Mouse (Mus musculus): ENCODE measurements around the gene Il34. TPM values are rescaled to one million over a fixed set of nuclear protein-coding genes. Genes with fewer than 3 reads are reported as not detected.

Il34 gene
- polyA plus RNA-seq, 1 experiment: 40.4 TPM

GRCm38 (mm10) chr8:110696051-110696450 lies 109.7 kb downstream of the Il34 start:
- WGBS: 65% methylated on average over 4 of the region's 4 CpGs
- Histone ChIP-seq H3K4me1 (ENCODE audit: control insufficient read depth, insufficient read depth, low read length) (peaks cover 11% of the 10 kb centered on the region), H3K4me3 (replicated peaks; ENCODE audit: extremely low read depth, low read depth, low read length) (no peak overlapping the region)
- TF ChIP-seq POLR2A (IDR thresholded peaks at IDR 0.05; ENCODE audit: borderline replicate concordance, extremely low read depth, low read depth, low read length): no peak
- TF ChIP-seq CTCF (IDR thresholded peaks at IDR 0.05; ENCODE audit: insufficient read depth, low read length): no peak
- DNase-seq: no peak

GRCm38 (mm10) chr8:110695431-110695830 lies 110.3 kb downstream of the Il34 start:
- H3K4me1 ChIP-seq (ENCODE audit: control insufficient read depth, insufficient read depth, low read length): peaks cover 11% of the 10 kb centered on the region
- DNase-seq: no peak
- no peak overlapping the region for H3K4me3 ChIP-seq (replicated peaks; ENCODE audit: extremely low read depth, low read depth, low read length)
- TF ChIP-seq CTCF (IDR thresholded peaks at IDR 0.05; ENCODE audit: insufficient read depth, low read length) (no peak), POLR2A (IDR thresholded peaks at IDR 0.05; ENCODE audit: borderline replicate concordance, extremely low read depth, low read depth, low read length) (no peak)
- WGBS: 85% methylated on average over 5 of the region's 5 CpGs

GRCm38 (mm10) chr8:110694826-110695225 lies 110.9 kb downstream of the Il34 start:
- Histone ChIP-seq H3K4me1 (ENCODE audit: control insufficient read depth, insufficient read depth, low read length) (peaks cover 14% of the 10 kb centered on the region), H3K4me3 (replicated peaks; ENCODE audit: extremely low read depth, low read depth, low read length) (no peak overlapping the region)
- TF ChIP-seq POLR2A (IDR thresholded peaks at IDR 0.05; ENCODE audit: borderline replicate concordance, extremely low read depth, low read depth, low read length) (no peak), CTCF (IDR thresholded peaks at IDR 0.05; ENCODE audit: insufficient read depth, low read length) (no peak)
- 55% methylated on average over 4 of the region's 4 CpGs for WGBS
- no peak for DNase-seq

GRCm38 (mm10) chr8:110694226-110694625 lies 111.5 kb downstream of the Il34 start:
- WGBS: 82% methylated on average over 5 of the region's 5 CpGs
- TF ChIP-seq POLR2A (IDR thresholded peaks at IDR 0.05; ENCODE audit: borderline replicate concordance, extremely low read depth, low read depth, low read length): no peak
- TF ChIP-seq CTCF (IDR thresholded peaks at IDR 0.05; ENCODE audit: insufficient read depth, low read length): no peak
- H3K4me3 ChIP-seq (replicated peaks; ENCODE audit: extremely low read depth, low read depth, low read length): no peak overlapping the region
- DNase-seq: no peak
- peaks cover 14% of the 10 kb centered on the region for H3K4me1 ChIP-seq (ENCODE audit: control insufficient read depth, insufficient read depth, low read length)

Other genes with a start within 250 kb of the Il34 start
- 33.3 TPM in 2 replicates for gene Vac14, start 187.3 kb downstream of the Il34 start, polyA plus RNA-seq (2012; rRNA removed)
- 120 and 125 TPM in 2 replicates for gene Mtss1l, start 84.4 kb downstream of the Il34 start, polyA plus RNA-seq (2012; rRNA removed)
- gene Cog4, start 40.7 kb upstream of the Il34 start, polyA plus RNA-seq (2012; rRNA removed): 19.2 and 26.8 TPM in 2 replicates
- 22.3 and 33.3 TPM in 2 replicates for gene Sf3b3, start 40.9 kb upstream of the Il34 start, polyA plus RNA-seq (2012; rRNA removed)
- 15.8 and 17.9 TPM in 2 replicates for gene Fuk, start 96.6 kb upstream of the Il34 start, polyA plus RNA-seq (2012; rRNA removed)
- gene St3gal2, start 114.0 kb upstream of the Il34 start, polyA plus RNA-seq (2012; rRNA removed): 41.0 and 48.5 TPM in 2 replicates
- gene Ddx19a, start 191.9 kb upstream of the Il34 start, polyA plus RNA-seq (2012; rRNA removed): 16.3 and 21.0 TPM in 2 replicates
- 2.4 and 4.9 TPM in 2 replicates for gene Ddx19b, start 225.8 kb upstream of the Il34 start, polyA plus RNA-seq (2012; rRNA removed)
- gene Aars, start 227.2 kb upstream of the Il34 start, polyA plus RNA-seq (2012; rRNA removed): 20.0 and 28.7 TPM in 2 replicates

All from lung, adult 2 months (tissue).